Mouse (Mus musculus) embryo, embryonic 10 days (tissue): ENCODE measurements around the gene Efcab5.
"Not testable (repeated sequence)": the region's sequence is repeated elsewhere in the genome, so short reads cannot be mapped to it uniquely, and the experiment has no call there.

Experiments
- DNase-seq: peaks from one replicate; pipeline ENCODE4 v3.0.0-alpha.2; 2015; ENCODE audit warnings: low spot score

Gene Efcab5

DNA sequence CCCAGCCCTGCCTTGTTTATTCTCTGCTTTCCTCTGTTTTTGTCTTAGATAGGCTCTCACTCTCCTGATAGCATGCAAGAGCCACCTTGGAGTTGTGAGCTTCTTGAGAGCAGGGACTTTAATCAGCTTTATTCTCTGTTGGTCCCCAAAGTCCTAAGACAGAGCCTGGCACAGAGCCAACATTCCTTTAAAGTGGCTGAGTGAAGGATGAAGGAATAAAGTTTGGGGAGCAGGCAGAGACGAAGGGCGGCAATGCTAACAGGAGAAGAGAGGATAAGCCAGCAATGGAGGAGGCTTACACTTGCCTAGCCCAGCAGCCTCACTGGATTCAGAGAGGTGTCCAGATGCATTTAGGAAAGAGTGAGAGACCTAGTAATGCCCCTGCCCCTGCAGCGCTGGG is 92.2 kb downstream of the Efcab5 start:
- DNase-seq, result no peak

DNA sequence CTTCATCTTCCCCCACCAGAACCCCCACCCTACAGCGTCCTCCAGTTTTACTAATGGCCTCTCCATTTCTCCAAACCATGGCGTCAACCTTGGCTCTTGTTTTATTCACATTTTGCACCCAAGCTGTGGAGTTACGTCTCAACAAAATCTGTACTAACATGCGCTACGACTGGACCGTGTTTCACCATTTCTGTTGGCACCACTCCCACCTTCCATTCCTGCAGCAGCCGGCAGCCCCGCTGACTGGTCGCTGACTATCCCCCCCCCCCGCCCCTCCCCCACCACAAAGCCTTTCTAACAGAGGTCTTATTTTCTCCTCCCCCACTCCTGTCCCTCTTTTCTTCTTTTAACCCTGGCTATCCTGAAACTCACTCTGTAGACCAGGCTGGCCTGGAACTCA is 93.6 kb downstream of the Efcab5 start:
- no peak for DNase-seq

DNA sequence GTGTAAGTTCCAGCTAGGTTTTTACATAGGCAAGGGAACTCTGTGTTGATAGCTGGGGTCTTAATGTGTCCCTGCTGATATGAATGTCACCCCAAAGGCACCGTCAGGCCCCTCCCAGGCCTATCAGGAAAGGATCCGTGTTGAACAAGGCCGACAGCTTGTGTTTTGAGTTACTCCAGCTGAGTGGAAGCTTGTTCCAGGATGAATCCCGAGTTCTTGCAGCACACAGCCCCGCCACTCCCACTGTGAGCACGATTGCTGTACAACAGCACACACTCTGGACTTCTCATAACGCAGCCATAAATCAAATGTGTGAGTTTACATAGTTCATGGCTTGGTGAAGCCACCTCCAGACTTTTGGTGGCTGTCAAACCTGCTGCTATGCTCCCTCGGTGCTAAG is 94.6 kb downstream of the Efcab5 start:
- DNase-seq, result no peak

DNA sequence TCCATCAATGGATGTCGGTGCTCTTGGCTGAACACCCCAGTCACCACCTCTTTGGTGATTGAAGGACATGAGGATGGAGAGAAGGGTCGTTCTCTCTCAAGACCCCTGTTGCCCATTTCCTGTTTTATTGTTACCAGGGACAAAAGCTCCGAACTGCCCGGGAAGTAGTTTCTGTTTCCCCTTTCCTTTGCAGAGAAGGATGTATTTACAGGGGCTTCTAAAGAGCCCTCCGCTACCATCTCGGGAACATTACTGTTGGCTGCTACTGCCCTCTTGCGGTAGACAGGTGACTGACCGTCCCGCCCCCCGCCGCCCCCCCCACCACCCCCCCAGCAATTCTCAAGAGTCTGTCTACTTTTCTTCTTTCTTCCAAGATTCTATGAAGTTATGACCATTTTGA is 95.6 kb downstream of the Efcab5 start:
- DNase-seq, result peak; percentile 76

DNA sequence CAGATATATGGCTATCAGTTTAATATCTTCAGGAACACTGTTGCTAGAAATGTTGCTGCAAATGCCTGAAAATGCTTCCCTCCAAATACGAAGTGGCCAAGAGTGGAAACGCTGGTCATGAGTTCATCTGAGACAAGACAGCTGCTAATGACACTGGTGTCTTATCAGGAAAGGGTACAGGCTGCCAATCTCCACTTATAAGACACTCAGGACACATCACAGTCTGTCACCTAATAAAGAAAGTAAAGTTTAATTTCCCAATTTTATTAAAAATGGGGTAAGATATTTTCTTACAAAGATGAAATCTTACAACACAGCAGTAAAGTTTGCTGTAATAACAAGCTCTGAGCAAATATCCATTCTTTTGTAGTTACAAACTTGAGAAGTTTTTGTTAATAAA is 99.6 kb downstream of the Efcab5 start:
- DNase-seq, result no peak

DNA sequence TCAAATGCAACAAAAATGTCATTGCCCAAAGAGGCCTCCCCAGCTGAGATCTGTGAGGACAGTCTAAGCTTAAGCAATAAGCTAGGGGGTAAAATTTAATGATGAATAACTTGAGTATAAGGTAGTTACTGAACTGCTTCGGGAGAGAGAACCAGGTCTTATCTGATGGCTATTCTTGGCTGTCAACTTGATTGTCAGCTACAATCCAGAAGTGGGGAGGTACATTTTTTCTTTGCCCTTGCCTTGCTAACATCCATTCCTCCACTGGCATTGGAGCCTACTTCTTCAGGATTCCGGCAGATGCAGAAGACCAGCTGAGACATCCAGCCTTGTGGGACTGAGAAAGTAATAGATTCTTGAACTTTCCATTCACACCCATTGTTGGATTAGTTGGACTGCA is 101.8 kb downstream of the Efcab5 start:
- no peak for DNase-seq

DNA sequence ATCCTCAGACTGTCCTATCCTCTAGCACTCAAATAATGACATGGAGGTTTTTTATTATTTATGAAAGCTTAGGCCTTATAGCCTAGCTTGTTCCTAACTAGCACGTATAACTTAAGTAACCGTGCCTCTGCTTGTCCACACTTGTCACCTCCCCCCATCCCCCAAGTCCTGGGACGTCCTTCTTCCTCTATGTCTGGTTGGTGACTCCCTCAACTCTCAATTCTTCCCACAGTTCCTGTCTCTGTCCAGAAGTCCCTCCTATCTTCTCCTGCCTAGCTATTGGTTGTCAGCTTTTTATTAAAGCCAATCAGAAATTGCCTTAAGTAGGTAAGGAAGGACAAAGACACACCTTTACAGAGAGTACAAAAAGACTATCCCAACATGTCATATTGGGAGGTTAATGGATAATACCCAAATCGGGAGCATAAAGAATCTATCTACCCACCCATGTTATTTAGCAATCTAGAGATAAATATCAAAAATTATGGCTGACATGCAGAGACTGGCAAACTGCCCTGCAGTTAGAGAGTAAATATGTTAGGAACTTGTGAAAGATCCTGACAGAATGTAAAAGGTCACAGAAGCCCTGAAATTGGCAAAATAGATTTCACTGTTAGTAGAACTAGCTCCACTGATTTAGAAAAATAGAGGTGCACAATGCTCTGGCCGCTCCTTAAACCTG is 104.6 kb downstream of the Efcab5 start:
- no peak for DNase-seq

DNA sequence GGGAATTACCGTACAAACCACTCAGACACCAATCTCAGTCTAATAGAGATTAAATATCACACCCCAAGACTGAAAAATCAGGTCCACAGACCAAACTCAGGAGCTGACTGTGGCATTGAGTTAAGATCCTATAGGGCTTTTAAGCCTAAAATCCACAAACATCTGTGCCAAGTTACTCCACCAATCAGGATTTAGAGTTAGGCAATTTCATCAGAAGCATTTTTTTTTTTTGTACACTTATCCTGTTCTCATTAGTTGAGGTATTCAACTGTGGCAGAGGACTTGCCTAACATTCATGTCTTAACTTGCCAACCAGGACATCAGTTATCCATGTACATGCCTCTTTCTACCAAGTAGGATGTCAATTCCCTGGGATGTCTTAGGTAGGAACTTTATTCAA is 109.4 kb downstream of the Efcab5 start:
- DNase-seq, result no peak

DNA sequence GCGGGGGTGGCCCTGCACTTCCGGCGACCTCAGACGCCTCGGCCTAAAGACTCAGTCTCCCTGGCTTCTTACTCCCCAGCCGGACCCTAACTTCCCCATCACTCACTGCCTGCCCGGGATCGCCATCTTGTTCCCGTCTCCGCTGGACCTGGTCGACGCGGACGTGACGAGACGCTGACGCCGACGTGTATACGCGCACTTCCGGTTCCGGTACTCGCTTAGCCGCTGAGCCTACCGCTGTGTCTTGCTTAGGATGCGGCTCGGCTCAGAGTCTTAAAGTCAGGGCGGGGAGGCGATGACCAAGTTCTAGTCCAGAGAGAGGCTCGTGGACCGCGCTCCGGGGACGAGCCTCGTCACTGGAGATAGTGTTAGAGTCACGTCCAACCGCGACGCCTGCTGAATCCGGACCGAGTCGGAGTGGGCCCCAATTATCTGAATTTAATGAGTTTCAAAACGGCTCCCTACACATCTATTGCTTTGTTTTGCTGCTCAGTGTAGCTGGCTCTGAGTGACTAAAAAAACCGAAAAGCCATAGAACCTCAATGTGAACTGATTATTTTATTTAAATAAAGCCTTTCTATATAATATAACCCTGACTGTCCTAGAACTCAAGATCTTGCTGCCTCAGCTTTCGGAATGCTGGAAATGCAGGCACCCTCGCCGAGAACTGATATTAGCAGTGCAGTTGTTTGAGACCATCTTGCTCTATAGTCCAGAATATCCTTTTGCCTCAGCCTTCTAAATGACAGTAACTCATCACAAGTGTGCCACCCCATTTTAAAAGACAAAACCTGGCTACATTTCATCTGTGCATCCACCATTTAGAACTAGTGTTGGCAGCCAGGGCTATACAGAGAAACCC is 110.3 kb downstream of the Efcab5 start, which contains the start of gene Nsrp1:
Nsrp1 (minus strand) TSS at position 163 of the 862 bp plus-strand sequence.
- peak; percentile 100 for DNase-seq

DNA sequence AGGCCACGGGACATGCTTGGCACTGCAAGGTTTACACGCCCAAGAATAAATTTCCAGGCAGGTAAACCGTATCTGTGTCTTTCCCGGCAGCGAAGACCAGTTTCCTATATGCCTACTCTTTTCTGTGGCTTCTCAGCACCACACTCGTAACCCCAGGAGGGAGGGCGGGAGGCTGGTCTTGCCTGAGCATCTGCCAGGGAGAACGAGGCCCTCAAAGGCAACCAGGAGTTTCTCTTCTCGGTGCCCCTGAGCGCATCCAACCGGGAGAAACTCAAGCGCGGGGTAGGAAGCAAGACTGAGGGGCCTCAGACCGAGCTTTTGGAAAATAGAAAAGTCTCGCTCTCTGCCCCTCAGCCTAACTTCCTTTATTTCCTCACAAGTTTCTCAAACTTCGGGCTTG is 111.0 kb downstream of the Efcab5 start:
- DNase-seq, result peak; percentile 10

DNA sequence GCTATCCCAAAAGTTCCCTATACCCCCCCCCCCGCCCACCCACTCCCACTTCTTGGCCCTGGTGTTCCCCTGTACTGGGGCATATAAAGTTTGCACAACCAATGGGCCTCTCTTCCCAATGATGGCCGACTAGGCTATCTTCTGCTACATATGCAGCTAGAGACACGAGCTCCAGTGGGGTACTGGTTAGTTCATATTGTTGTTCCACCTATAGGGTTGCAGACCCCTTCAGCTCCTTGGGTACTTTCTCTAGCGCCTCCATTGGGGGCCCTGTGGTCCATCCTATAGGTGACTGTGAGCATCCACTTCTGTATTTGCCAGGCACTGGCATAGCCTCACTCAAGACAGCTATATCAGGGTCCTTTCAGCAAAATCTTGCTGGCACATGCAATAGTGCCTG is 111.4 kb downstream of the Efcab5 start:
- not testable (repeated sequence) for DNase-seq

DNA sequence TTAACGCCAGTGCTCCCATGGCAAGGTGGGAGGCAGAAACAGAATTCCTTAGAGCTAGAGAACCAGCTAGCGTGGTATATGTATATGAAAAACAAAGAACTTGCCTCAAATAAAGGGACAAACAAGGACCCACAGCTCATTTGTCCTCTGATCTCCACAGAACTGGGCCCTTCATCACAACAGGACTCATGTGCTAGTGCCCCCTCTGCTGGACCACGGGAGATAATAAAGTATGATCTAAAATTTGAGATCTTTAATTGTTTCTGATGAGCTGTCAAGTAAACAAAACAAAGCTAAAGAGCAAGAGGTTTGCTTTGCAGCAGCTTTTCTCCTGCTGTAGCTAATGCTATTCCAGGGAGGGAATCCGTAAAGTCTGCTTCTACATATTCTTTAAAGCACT is 118.0 kb downstream of the Efcab5 start:
- no peak for DNase-seq

DNA sequence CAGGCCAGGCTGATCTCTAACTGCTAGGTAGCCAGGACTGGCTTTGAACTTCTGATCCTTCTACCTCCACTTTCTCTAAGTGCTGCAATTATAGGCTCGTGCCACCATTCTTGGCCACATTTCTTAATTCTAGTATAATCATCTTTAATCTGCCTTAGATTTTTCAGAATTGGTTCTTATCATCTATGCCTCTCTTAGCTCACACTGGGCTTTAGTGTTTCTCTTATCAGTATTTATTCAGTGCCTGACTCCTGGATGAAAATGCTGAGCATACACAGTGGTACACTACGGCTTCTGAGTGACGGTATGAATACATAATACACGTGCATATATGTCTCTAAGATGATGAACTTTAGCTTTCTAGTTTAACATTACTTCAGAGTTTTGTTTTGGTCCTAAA is 119.9 kb downstream of the Efcab5 start:
- DNase-seq, result no peak

DNA sequence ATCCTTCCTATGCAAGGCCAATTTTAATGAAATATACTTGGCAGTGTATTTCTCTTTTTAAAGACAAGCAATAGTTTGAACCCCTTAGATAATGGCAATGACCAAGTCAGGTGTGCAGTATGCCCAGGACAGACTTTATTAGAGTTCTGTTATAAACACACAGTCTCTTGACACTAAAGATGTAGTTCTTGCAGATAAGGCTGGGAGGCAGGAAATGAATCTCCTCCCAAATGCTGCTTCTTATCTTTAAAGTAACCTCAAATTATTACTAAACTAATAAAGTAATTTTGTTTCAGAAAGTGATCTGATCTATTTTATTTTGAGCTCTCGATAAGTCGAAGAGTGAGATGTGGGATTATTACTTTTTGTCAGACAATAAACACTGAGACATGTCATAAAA is 125.4 kb downstream of the Efcab5 start:
- no peak for DNase-seq

DNA sequence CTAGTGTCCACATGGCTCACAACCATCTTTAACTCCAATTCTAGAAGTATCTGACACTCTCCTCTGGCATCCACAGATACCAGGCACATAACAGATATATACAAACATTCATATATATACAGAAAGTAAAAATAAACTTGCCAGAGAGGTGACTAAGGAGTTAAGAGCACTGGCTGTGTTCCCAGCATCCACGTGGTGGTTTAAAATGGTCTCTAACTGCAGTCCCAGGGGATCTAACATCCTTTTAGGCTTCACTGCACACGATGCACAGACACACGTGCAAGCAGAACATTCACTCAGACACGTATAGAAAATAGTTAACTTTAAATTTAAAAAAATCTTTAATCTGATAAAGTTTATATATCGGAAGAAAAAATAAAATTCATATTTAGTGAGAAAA is 126.8 kb downstream of the Efcab5 start:
- no peak for DNase-seq

DNA sequence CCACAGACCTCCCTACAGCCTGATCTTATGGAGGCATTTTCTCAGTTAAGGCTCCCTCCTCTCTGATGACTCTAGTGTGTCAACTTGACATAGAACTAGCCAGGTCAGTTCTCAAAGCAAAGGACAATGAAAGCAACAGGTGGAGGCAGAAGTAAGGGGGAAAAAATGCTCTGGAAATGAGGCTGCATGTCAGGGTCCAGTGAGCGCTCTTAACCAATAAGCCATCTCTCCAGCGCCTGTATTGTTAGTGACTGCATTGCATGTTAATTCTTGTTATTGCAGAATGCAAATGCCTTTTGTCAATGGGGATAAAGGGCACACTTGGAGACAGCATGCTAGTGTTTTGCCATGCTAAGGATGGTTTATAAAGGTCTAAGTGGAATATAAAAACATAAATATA is 146.0 kb downstream of the Efcab5 start:
- DNase-seq, result no peak

DNA sequence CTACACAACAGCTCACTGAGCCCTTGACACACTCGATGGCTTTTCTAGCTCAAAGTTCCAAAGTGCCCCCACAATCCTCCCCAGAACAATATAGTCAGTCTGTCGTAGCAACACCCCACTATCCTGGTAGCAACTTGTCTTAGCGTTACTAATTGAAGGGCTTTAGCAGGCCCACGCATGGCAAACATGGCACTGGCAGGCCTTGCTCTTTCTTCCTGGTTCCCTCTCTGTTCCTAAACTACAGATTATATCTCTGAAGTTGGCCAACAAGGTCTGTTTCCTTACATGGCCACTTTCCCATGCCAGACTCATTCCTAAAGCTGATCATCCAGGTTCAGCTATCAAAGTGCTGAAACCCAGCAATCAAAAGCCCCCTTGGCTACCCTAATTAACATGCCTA is 146.9 kb downstream of the Efcab5 start:
- DNase-seq, result no peak
